Mouse (Mus musculus) heart, adult 2 months (tissue): ENCODE results near the gene Slc4a8. TPM values are rescaled to one million over a fixed set of nuclear protein-coding genes. Genes with fewer than 3 reads are reported as not detected.

Source experiments
- DNase-seq, 2 experiments: peaks; one replicate each; pipeline ENCODE4 v3.0.0; 2021
- H3K27ac ChIP-seq: fragments of 200-600 bp; 2 replicates; pipeline ENCODE4 v1.8.1; 2022
- H3K27me3 ChIP-seq: fragments of 200-500 bp; 2 replicates; pipeline ENCODE4 v1.6.1; 2012; ENCODE audit warnings: mild to moderate bottlenecking, low read length, inconsistent platforms, mixed read lengths; ENCODE audit not compliant: control insufficient read depth, insufficient read depth
- H3K36me3 ChIP-seq: fragments of 200-500 bp; 2 replicates; pipeline ENCODE4 v1.6.1; 2012; ENCODE audit warnings: low read length, inconsistent platforms; ENCODE audit not compliant: control insufficient read depth, insufficient read depth
- H3K4me1 ChIP-seq: fragments of 200-500 bp; 2 replicates; pipeline ENCODE4 v1.6.1; 2011; ENCODE audit warnings: low read length; ENCODE audit not compliant: control insufficient read depth, insufficient read depth
- H3K4me3 ChIP-seq: fragments of 200-600 bp; 2 replicates; pipeline ENCODE4 v1.8.1; 2022
- H3K79me2 ChIP-seq: fragments of 200-500 bp; replicated peaks from 2 replicates; pipeline ENCODE4 v1.6.1; 2012; ENCODE audit warnings: mild to moderate bottlenecking, inconsistent platforms, low read length, moderate library complexity, mixed read lengths; ENCODE audit not compliant: control insufficient read depth, insufficient read depth
- H3K9ac ChIP-seq: fragments of 200-500 bp; 2 replicates; pipeline ENCODE4 v1.6.1; 2012; ENCODE audit warnings: low read depth, mild to moderate bottlenecking, control low read depth, inconsistent platforms, low read length, mixed read lengths
- CTCF ChIP-seq: fragments of 200-600 bp; IDR thresholded peaks from 2 replicates; pipeline ENCODE4 v1.8.1; 2022; ENCODE audit warnings: antibody characterized with exemption, mild to moderate bottlenecking, moderate library complexity
- EP300 ChIP-seq: fragments of 200-500 bp; IDR thresholded peaks from 2 replicates; pipeline ENCODE4 v1.6.1; 2011; ENCODE audit warnings: low read depth, low read length, control low read depth; ENCODE audit not compliant: insufficient read depth
- POLR2A ChIP-seq: fragments of 200-500 bp; IDR thresholded peaks from 2 replicates; pipeline ENCODE4 v1.6.1; 2011; ENCODE audit warnings: mild to moderate bottlenecking, low read depth, low read length, control low read depth; ENCODE audit not compliant: insufficient read depth
- WGBS: fragments of 180-500 bp; shearing (Covaris S2); methylation state at CpG from one replicate; pipeline ENCODE4 v1.1.7; 2018; 5-methylcytosine and 5-hydroxymethylcytosine counted together
- intact Hi-C: fragments of 180-260 bp; cut with DNase I; formaldehyde crosslinking; loops from one replicate; pipeline ENCODE4 v1.15.1; 2025
- polyA plus RNA-seq: library from polyadenylated mRNA; depleted of rRNA; stranded (reverse); fragments of >200 nt; gene quantifications from 2 replicates; pipeline ENCODE4 v1.2.3, GENCODE M21; 2012
- total RNA-seq, 2 experiments: library from RNA; stranded (reverse); gene quantifications; 2 replicates each; pipeline ENCODE4 v1.2.3; 2021

Slc4a8 gene
- total and polyA plus RNA-seq, 3 experiments: 0.96 to 4.1 (median 2.8) TPM

DNA sequence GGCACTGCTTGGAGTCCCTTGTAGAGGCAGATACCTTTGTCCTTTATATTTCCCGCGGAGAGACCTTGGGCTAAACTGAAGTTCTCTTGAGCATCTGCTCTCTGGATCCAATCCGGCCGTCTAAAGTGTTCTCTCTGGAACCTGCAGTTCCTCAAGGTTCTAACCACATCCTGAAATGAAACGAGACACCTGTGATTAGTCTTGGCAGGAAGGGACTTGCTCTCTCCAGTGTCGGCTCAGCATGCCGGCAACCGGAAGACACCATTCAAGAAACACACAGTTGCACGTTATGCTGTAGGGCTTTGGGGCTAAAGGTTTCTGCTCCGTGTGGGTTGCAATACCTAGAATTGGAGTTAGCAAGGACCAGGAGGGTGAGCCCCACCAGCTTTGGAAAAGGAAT, 41.5 kb upstream of the Slc4a8 start:
- Histone ChIP-seq H3K27me3 (no peaks in the 10 kb centered on the region; the same call in 1 of the 2 replicates), H3K4me3 (no peak overlapping the region), H3K4me1 (no peaks in the 10 kb centered on the region), H3K79me2 (no peaks in the 10 kb centered on the region), H3K9ac (no peak overlapping the region), H3K36me3 (no peaks in the 10 kb centered on the region), H3K27ac (no peak overlapping the region)
- intact Hi-C loops: no loop called here
- DNase-seq: no peak
- TF ChIP-seq CTCF (no peak), EP300 (no peak), POLR2A (no peak)
- WGBS: 82% methylated on average over 10 of the region's 10 CpGs

DNA sequence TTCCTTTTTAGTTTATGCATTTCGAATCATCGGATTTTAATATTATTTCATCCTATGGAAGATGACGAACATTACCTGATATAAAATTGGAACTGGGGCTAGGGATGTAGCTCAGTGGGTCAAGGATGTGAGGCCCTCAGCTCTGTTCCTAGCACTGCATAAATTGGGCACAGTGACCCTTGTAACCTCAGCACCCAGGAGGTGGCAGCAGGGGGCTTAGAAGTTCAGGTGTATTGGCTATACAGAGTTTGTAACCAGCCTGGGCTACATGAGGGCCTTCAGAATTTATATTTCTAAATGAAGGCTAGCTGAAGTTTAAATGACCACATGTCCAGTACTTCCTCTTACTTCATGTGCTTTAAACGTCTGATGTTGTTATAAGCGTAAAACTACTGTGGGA, 40.1 kb upstream of the Slc4a8 start:
- peaks cover 2% of the 10 kb centered on the region for H3K27me3 ChIP-seq
- no peak for TF ChIP-seq EP300
- intact Hi-C loops: no loop called here
- DNase-seq: no peak
- no peaks in the 10 kb centered on the region for H3K79me2 ChIP-seq
- WGBS: 84% methylated on average over 5 of the region's 5 CpGs
- H3K4me1 ChIP-seq: no peaks in the 10 kb centered on the region
- H3K9ac ChIP-seq: no peak overlapping the region
- H3K4me3 ChIP-seq: no peak overlapping the region
- H3K27ac ChIP-seq: no peak overlapping the region
- no peaks in the 10 kb centered on the region for H3K36me3 ChIP-seq

DNA sequence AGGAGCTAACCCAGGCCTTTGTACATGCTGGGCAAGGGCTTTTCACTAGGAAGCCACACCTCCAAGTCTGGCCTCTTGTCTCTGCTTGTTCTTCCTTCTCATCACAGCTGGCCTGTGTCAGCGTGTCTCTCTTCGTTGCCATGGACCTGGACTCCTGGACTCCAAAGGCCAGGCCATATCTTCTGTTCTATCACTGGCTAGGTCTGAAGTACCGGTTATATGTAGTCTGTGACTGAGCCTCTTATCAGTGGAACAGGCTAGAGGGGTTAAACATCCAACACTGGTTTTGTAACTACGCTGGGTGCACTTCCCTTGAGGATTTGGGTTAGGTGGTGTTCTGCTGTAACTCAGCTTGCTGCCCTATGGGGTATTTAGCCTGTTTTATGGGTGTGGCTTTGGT, 39.5 kb upstream of the Slc4a8 start:
- 50% methylated on average over 4 of the region's 4 CpGs for WGBS
- no peaks in the 10 kb centered on the region for H3K4me1 ChIP-seq
- H3K27ac ChIP-seq: no peak overlapping the region
- H3K9ac ChIP-seq: no peak overlapping the region
- H3K27me3 ChIP-seq: peaks cover 2% of the 10 kb centered on the region
- no peaks in the 10 kb centered on the region for H3K79me2 ChIP-seq
- intact Hi-C loops: no loop called here
- TF ChIP-seq CTCF: no peak
- no peak for TF ChIP-seq EP300
- no peak for TF ChIP-seq POLR2A
- DNase-seq: no peak
- H3K36me3 ChIP-seq: no peaks in the 10 kb centered on the region
- no peak overlapping the region for H3K4me3 ChIP-seq

DNA sequence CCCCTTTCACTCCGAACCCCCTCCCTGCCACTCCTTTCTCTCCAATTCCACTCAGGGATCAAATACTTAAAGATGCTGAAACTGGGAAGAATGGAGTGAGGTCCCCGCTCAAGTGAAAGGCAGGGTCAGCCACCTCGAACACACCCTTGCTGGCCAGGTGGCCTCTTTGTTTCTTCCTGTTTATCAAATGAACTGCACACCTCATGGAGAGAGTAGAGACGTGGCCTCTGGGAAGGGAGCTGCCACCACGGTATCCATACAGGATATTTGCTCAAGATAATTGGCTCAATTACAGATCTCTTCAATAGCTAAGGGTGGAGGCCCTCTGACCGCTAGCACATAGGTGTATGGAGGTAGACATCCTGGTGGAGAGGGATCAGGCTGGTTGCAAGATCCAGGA, 39.0 kb upstream of the Slc4a8 start:
- Histone ChIP-seq H3K9ac (no peak overlapping the region), H3K27ac (no peak overlapping the region), H3K36me3 (no peaks in the 10 kb centered on the region), H3K27me3 (peaks cover 2% of the 10 kb centered on the region), H3K4me1 (no peaks in the 10 kb centered on the region), H3K4me3 (no peak overlapping the region), H3K79me2 (no peaks in the 10 kb centered on the region)
- no peak for DNase-seq
- WGBS: 68% methylated on average over 6 of the region's 6 CpGs
- intact Hi-C loops: no loop called here
- TF ChIP-seq CTCF (no peak), EP300 (no peak), POLR2A (no peak)

GRCm38 (mm10) chr15:100723505-100723904, 38.0 kb upstream of the Slc4a8 start:
- WGBS: 44% methylated on average over 14 of the region's 14 CpGs
- H3K36me3 ChIP-seq: no peaks in the 10 kb centered on the region
- intact Hi-C loops: no loop called here
- no peak overlapping the region for H3K9ac ChIP-seq
- TF ChIP-seq POLR2A: no peak
- TF ChIP-seq EP300: no peak
- no peak for TF ChIP-seq CTCF
- no peak for DNase-seq
- no peaks in the 10 kb centered on the region for H3K79me2 ChIP-seq
- H3K4me1 ChIP-seq: no peaks in the 10 kb centered on the region
- H3K4me3 ChIP-seq: no peak overlapping the region
- peaks cover 2% of the 10 kb centered on the region for H3K27me3 ChIP-seq
- no peak overlapping the region for H3K27ac ChIP-seq

GRCm38 (mm10) chr15:100726721-100727120, 34.8 kb upstream of the Slc4a8 start:
- 83% methylated on average over 11 of the region's 11 CpGs for WGBS
- 0 out of 2 replicates have a peak, but pooled peaks cover 2% of the 10 kb centered on the region for H3K4me1 ChIP-seq
- H3K4me3 ChIP-seq: no peak overlapping the region
- intact Hi-C loops: no loop called here
- H3K79me2 ChIP-seq: no peaks in the 10 kb centered on the region
- peaks cover 11% of the 10 kb centered on the region for H3K27me3 ChIP-seq
- no peak overlapping the region for H3K27ac ChIP-seq
- no peak for DNase-seq
- no peak overlapping the region for H3K9ac ChIP-seq
- H3K36me3 ChIP-seq: no peaks in the 10 kb centered on the region
- TF ChIP-seq CTCF (no peak), EP300 (no peak), POLR2A (no peak)

GRCm38 (mm10) chr15:100727834-100728233, 33.7 kb upstream of the Slc4a8 start:
- Histone ChIP-seq H3K4me1 (0 out of 2 replicates have a peak, but pooled peaks cover 2% of the 10 kb centered on the region), H3K9ac (no peak overlapping the region), H3K79me2 (no peaks in the 10 kb centered on the region), H3K27me3 (peaks cover 11% of the 10 kb centered on the region), H3K27ac (no peak overlapping the region), H3K36me3 (no peaks in the 10 kb centered on the region), H3K4me3 (no peak overlapping the region)
- no peak for DNase-seq
- no peak for TF ChIP-seq EP300
- no peak for TF ChIP-seq CTCF
- TF ChIP-seq POLR2A: no peak
- WGBS: 89% methylated on average over 11 of the region's 11 CpGs
- intact Hi-C loops: no loop called here
